Mouse (Mus musculus): ENCODE data around the gene Npm1.
A peak's percentile ranks its signal among the peaks of the same experiment; 100 is the strongest.

Gene Npm1

GRCm38 (mm10) chr11:33145201-33146142, 17.5 kb downstream of the Npm1 start:
- DNase-seq (ENCODE audit: low spot score): no peak

GRCm38 (mm10) chr11:33143906-33144305, 19.1 kb downstream of the Npm1 start:
- DNase-seq (ENCODE audit: low spot score): no peak

GRCm38 (mm10) chr11:33142801-33143200, 20.2 kb downstream of the Npm1 start:
- no peak for DNase-seq (ENCODE audit: low spot score)

- DNase-seq (ENCODE audit: low spot score): no peak
Measured at GRCm38 (mm10) chr11:33140111-33140460, 22.9 kb downstream of the Npm1 start.

- no peak for DNase-seq (ENCODE audit: low spot score)
Measured at GRCm38 (mm10) chr11:33139458-33140110, 23.4 kb downstream of the Npm1 start.

GRCm38 (mm10) chr11:33138686-33139085, 24.3 kb downstream of the Npm1 start:
- no peak for DNase-seq (ENCODE audit: low spot score)

- no peak for DNase-seq (ENCODE audit: low spot score)
Measured at GRCm38 (mm10) chr11:33134391-33134986, 28.5 kb downstream of the Npm1 start.

GRCm38 (mm10) chr11:33132619-33133338, 30.2 kb downstream of the Npm1 start:
- DNase-seq (ENCODE audit: low spot score): no peak

- DNase-seq (ENCODE audit: low spot score): no peak
Measured at GRCm38 (mm10) chr11:33127058-33127457, 35.9 kb downstream of the Npm1 start.

- peak; percentile 40 for DNase-seq (ENCODE audit: low spot score)
Measured at GRCm38 (mm10) chr11:33122575-33123268, 40.3 kb downstream of the Npm1 start.

- DNase-seq (ENCODE audit: low spot score): no peak
Measured at GRCm38 (mm10) chr11:33119556-33119955, 43.5 kb downstream of the Npm1 start.

GRCm38 (mm10) chr11:33119116-33119515, 43.9 kb downstream of the Npm1 start:
- peak; percentile 53 for DNase-seq (ENCODE audit: low spot score)

GRCm38 (mm10) chr11:33118480-33118879, 44.5 kb downstream of the Npm1 start:
- DNase-seq (ENCODE audit: low spot score): no peak

- DNase-seq (ENCODE audit: low spot score): no peak
Measured at GRCm38 (mm10) chr11:33115796-33116195, 47.2 kb downstream of the Npm1 start.

GRCm38 (mm10) chr11:33112407-33112806, 50.6 kb downstream of the Npm1 start:
- DNase-seq (ENCODE audit: low spot score): no peak

GRCm38 (mm10) chr11:33110111-33110510, 52.9 kb downstream of the Npm1 start:
- no peak for DNase-seq (ENCODE audit: low spot score)

GRCm38 (mm10) chr11:33107540-33107939, 55.5 kb downstream of the Npm1 start:
- DNase-seq (ENCODE audit: low spot score): no peak

GRCm38 (mm10) chr11:33104911-33105316, 58.1 kb downstream of the Npm1 start:
- DNase-seq (ENCODE audit: low spot score): no peak

- DNase-seq (ENCODE audit: low spot score): no peak
Measured at GRCm38 (mm10) chr11:33103291-33103943, 59.6 kb downstream of the Npm1 start.
